Mouse (Mus musculus): Measurements from ENCODE around the gene Stat6. TPM values are rescaled to one million over a fixed set of nuclear protein-coding genes. Genes with fewer than 3 reads are reported as not detected.

Gene Stat6
- polyA plus RNA-seq, 1 experiment from 2014 or later: 18.9 TPM

DNA sequence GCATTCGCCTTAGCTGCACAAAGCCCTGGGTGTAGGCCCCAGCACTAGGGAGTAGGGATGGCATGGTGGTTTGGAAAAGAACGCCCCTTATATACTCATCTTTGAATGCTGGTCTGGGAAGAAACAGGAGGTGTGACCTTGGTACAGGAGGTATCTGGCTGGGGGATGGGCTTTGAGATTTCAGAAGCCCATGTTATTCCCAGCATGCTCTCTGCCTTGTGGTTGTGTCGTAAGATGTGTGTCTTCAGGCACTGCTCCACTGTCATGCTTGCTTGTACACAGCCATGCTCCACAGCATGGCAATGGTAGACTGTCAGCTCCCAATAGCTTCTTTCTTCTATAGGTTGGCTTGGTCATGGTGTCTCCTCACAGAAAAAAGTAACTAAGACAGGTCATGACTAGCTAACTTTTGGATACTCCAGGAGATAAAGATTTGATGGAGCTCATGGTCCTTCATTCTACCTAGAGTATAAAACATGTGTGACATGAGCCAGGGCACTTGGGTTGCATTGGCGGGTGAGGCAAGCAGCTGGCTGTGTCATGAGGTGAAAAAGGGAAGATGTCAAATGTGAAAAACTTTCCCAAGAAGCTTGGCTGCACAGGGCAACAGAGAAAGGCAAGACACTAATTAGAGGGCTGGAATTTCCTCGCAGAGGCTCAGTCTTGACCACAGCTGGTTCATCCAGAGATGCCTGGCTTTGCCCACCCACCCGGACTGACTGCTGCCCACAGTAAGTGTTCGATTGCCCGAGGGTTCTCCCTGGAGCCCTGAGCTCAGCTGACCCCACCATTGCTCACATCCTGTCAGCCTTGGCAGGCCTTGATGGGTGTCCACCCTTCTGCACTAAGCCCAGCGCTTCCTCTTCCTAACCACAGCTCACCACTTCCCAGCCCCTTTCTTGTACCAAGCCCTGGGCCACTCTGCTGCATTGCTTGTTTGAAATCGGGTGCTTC lies 11.2 kb upstream of the Stat6 start:
- Histone ChIP-seq H3K9me3 (ENCODE audit: control insufficient read depth, low read length) (peaks cover 1% of the 10 kb centered on the region), H3K4me3 (ENCODE audit: low read length) (no peak overlapping the region), H3K4me1 (ENCODE audit: control insufficient read depth, insufficient read depth, low read length) (no peaks in the 10 kb centered on the region), H3K4me2 (replicated peaks; ENCODE audit: low read depth, low read length) (no peak overlapping the region), H3K27me3 (ENCODE audit: control insufficient read depth, insufficient read depth, low read length) (no peaks in the 10 kb centered on the region), H3K9ac (ENCODE audit: low read depth, low read length) (no peak overlapping the region), H3K27ac (ENCODE audit: low read depth, low read length) (no peak overlapping the region), H3K36me3 (ENCODE audit: control insufficient read depth, insufficient read depth, low read length) (no peaks in the 10 kb centered on the region)
- 72% methylated on average over 10 of the region's 10 CpGs for WGBS
- ATAC-seq (ENCODE audit: low FRiP score, low TSS enrichment): no peak

DNA sequence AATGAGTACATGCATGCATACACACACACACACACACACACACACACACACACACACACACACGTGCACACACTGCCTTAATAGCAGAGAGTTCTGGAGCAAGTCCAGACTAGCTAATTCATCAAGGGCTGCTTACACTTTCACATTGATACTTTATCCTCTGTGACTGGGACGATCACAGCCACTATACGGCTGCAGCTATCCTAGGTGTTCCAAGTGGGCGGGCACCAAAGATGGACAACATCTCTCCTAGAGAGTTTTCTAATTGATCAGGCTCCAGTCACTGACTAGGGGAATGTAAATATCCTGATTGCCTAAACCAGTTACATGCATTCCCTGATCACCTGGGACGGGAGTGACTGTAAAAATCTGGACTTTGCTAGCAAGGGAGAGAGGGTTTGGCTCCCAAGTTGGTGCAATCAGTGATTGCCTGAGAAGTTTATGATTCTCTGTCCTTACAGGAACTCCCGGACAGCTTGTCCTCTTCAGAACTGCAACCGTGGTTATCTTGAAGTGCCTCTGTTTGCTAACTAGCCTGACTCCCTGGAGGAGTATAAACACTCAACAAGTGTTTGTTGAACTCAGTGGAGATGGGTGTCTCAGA lies 10.0 kb upstream of the Stat6 start:
- H3K4me2 ChIP-seq (replicated peaks; ENCODE audit: low read depth, low read length): no peak overlapping the region
- no peak overlapping the region for H3K4me3 ChIP-seq (ENCODE audit: low read length)
- no peak for ATAC-seq (ENCODE audit: low FRiP score, low TSS enrichment)
- H3K9ac ChIP-seq (ENCODE audit: low read depth, low read length): no peak overlapping the region
- no peak overlapping the region for H3K27ac ChIP-seq (ENCODE audit: low read depth, low read length)
- no peaks in the 10 kb centered on the region for H3K4me1 ChIP-seq (ENCODE audit: control insufficient read depth, insufficient read depth, low read length)
- H3K9me3 ChIP-seq (ENCODE audit: control insufficient read depth, low read length): no peaks in the 10 kb centered on the region
- no peaks in the 10 kb centered on the region for H3K27me3 ChIP-seq (ENCODE audit: control insufficient read depth, insufficient read depth, low read length)
- H3K36me3 ChIP-seq (ENCODE audit: control insufficient read depth, insufficient read depth, low read length): no peaks in the 10 kb centered on the region
- 48% methylated on average over 7 of the region's 7 CpGs for WGBS

GRCm38 (mm10) chr10:127640421-127640820 lies 2.4 kb upstream of the Stat6 start:
- H3K27me3 ChIP-seq (ENCODE audit: control insufficient read depth, insufficient read depth, low read length): no peaks in the 10 kb centered on the region
- no peak for ATAC-seq (ENCODE audit: low FRiP score, low TSS enrichment)
- no peak overlapping the region for H3K9ac ChIP-seq (ENCODE audit: low read depth, low read length)
- H3K27ac ChIP-seq (ENCODE audit: low read depth, low read length): no peak overlapping the region
- no peak overlapping the region for H3K4me3 ChIP-seq (ENCODE audit: low read length)
- H3K9me3 ChIP-seq (ENCODE audit: control insufficient read depth, low read length): no peaks in the 10 kb centered on the region
- H3K4me2 ChIP-seq (replicated peaks; ENCODE audit: low read depth, low read length): no peak overlapping the region
- peaks cover 22% of the 10 kb centered on the region for H3K4me1 ChIP-seq (ENCODE audit: control insufficient read depth, insufficient read depth, low read length)
- H3K36me3 ChIP-seq (ENCODE audit: control insufficient read depth, insufficient read depth, low read length): no peaks in the 10 kb centered on the region
- 69% methylated on average over 5 of the region's 5 CpGs for WGBS

DNA sequence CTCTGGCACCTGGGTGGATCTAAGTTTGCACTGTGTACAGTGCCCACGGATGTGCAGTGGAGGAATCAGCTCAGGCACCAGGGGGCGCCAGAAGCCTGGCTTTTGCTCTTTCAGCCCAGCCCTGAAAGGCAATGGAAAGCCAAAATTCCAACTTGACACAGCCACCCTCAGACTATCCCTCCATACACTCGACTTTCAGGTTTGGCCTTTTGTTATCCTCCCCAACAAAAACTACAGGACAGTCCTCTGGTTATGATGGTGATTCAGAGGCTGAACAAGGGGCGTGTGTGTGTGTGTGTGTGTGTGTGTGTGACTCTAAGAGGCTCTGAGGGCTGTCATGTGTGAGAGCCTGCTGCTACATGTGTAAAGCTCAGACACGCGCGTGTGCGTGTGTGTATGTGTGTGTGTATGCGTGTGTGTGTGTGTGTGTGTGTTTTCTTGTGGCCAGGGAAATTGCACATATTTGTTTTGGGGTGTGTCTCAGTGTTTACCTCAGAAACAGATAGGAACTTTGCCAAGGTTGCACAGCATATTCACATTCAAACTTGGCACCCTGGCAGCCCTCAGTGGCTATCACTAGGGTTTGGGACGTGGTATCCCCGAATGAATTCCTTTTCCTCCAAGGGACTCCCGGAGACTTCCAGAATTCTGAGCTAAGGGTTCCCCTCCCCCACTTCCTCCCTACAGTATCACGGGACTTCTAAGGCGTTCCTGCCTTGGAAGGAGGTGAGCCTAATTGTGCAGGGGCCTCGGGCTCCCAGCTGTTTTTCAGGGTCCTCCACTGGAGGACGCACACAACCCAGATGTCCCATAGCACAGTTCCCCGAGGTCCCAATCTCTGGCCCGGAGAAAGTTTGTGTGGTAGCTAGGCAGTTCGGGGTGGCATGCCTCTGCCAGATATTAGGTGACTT lies 670 bp upstream of the Stat6 start:
- Histone ChIP-seq H3K4me1 (ENCODE audit: control insufficient read depth, insufficient read depth, low read length) (peaks cover 22% of the 10 kb centered on the region), H3K9ac (ENCODE audit: low read depth, low read length) (peak overlapping the region; percentile 64; the same call in 1 of the 2 replicates), H3K36me3 (ENCODE audit: control insufficient read depth, insufficient read depth, low read length) (no peaks in the 10 kb centered on the region), H3K4me2 (replicated peaks; ENCODE audit: low read depth, low read length) (peak overlapping the region; percentile 67), H3K4me3 (ENCODE audit: low read length) (peak overlapping the region; percentile 43), H3K27me3 (ENCODE audit: control insufficient read depth, insufficient read depth, low read length) (no peaks in the 10 kb centered on the region), H3K9me3 (ENCODE audit: control insufficient read depth, low read length) (no peaks in the 10 kb centered on the region), H3K27ac (ENCODE audit: low read depth, low read length) (peak overlapping the region; percentile 90)
- 7% methylated on average over 19 of the region's 19 CpGs for WGBS
- peak; percentile 80 for ATAC-seq (ENCODE audit: low FRiP score, low TSS enrichment)

DNA sequence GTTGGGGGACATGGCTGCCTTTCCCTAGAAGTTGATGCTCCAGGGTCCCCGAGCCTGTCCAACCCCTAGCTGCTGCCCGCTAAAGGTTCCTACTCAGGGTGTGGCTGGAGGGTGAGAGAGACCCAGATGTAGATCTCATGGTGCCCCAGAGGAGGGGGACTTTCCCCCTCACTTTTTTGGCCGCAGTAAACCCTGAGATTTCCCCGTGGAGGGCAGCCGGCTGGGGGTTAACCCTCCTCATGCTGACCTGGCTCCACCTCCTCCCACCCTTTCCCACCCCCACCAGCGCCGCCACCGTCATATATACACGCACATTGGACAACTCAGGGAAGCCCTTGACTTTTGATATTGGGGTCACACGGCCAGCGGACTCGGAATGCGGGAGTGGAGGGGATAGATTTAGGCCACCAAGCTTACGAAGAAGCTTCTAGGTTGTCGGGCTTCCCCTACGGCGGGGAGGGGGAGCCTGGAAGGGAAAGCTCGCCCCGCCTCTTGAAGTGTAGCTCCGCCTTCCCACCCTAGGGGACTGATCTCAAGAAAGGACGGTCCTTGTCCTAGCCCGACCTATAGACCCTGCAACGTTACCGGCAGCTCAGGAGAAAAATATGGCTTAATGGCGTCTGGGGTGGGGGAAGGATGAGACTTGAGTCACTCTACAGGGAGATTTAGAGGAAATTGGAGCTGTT lies 910 bp downstream of the Stat6 start:
- Histone ChIP-seq H3K4me1 (ENCODE audit: control insufficient read depth, insufficient read depth, low read length) (peaks cover 22% of the 10 kb centered on the region), H3K9me3 (ENCODE audit: control insufficient read depth, low read length) (no peaks in the 10 kb centered on the region), H3K9ac (ENCODE audit: low read depth, low read length) (peak overlapping the region; percentile 64), H3K27ac (ENCODE audit: low read depth, low read length) (peak overlapping the region; percentile 90), H3K4me3 (ENCODE audit: low read length) (peak overlapping the region; percentile 43), H3K27me3 (ENCODE audit: control insufficient read depth, insufficient read depth, low read length) (no peaks in the 10 kb centered on the region), H3K36me3 (ENCODE audit: control insufficient read depth, insufficient read depth, low read length) (no peaks in the 10 kb centered on the region; the same call in 1 of the 2 replicates), H3K4me2 (replicated peaks; ENCODE audit: low read depth, low read length) (peak overlapping the region; percentile 67)
- WGBS: 1% methylated on average over 25 of the region's 25 CpGs
- ATAC-seq (ENCODE audit: low FRiP score, low TSS enrichment): peak; percentile 56

DNA sequence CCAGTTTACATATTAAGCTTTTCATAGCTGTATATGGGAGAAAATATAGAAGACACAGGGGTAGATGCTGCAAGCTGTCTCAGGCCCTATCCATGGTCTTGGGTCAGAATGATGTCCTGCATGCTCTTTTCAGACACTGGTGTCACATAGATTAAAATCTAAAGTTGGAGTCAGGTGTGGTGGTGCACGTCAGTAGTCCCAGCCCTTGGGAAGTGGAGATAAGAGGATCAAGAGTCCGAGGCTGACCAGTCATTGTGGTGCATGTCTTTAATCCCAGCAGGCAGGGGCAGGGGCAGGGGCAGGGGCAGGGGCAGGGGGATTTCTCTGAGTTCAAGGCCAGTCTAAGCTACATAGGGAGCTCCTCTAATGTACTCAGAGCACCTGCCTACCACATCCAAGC lies 3.0 kb downstream of the Stat6 start:
- Histone ChIP-seq H3K4me3 (ENCODE audit: low read length) (no peak overlapping the region), H3K4me1 (ENCODE audit: control insufficient read depth, insufficient read depth, low read length) (peaks cover 22% of the 10 kb centered on the region), H3K36me3 (ENCODE audit: control insufficient read depth, insufficient read depth, low read length) (no peaks in the 10 kb centered on the region; the same call in 1 of the 2 replicates), H3K4me2 (replicated peaks; ENCODE audit: low read depth, low read length) (no peak overlapping the region), H3K9ac (ENCODE audit: low read depth, low read length) (no peak overlapping the region), H3K27ac (ENCODE audit: low read depth, low read length) (no peak overlapping the region), H3K9me3 (ENCODE audit: control insufficient read depth, low read length) (no peaks in the 10 kb centered on the region), H3K27me3 (ENCODE audit: control insufficient read depth, insufficient read depth, low read length) (no peaks in the 10 kb centered on the region)
- 67% methylated on average over 2 of the region's 2 CpGs for WGBS
- no peak for ATAC-seq (ENCODE audit: low FRiP score, low TSS enrichment)

- Histone ChIP-seq H3K9ac (ENCODE audit: low read depth, low read length) (no peak overlapping the region), H3K4me3 (ENCODE audit: low read length) (no peak overlapping the region), H3K4me2 (replicated peaks; ENCODE audit: low read depth, low read length) (peak overlapping the region; percentile 21), H3K27me3 (ENCODE audit: control insufficient read depth, insufficient read depth, low read length) (no peaks in the 10 kb centered on the region), H3K36me3 (ENCODE audit: control insufficient read depth, insufficient read depth, low read length) (peaks cover 17% of the 10 kb centered on the region), H3K4me1 (ENCODE audit: control insufficient read depth, insufficient read depth, low read length) (peaks cover 1% of the 10 kb centered on the region; the same call in 1 of the 2 replicates), H3K27ac (ENCODE audit: low read depth, low read length) (peak overlapping the region; percentile 37; the same call in 1 of the 2 replicates), H3K9me3 (ENCODE audit: control insufficient read depth, low read length) (no peaks in the 10 kb centered on the region)
- WGBS: 48% methylated on average over 21 of the region's 21 CpGs
- ATAC-seq (ENCODE audit: low FRiP score, low TSS enrichment): peak; percentile 56
These were observed 10.3 kb downstream of the Stat6 start for GRCm38 (mm10) chr10:127652906-127653638.
